Mouse (Mus musculus) liver, embryonic 11.5 days (tissue): ENCODE measurements at regions not wholly inside any gene's neighbourhood (a gene's known extent, or its start where the extent isn't known, plus 50 kb on each side); places are given as distances from the start of the nearest gene placed in this dataset.

ENCODE experiments used
- ATAC-seq: fragments of 200-750 bp; cut with Nextera tagmentation; replicated peaks from 2 replicates; pipeline ENCODE4 v1.8.0; 2017; ENCODE audit warnings: moderate number of reproducible peaks, mild to moderate bottlenecking, moderate TSS enrichment, moderate library complexity; ENCODE audit not compliant: low FRiP score
- DNase-seq: peaks from one replicate; pipeline ENCODE4 v3.0.0-alpha.2; 2017; ENCODE audit warnings: low spot score
- H3K27ac ChIP-seq: fragments of 300-500 bp; sonication (generic); 2 replicates; pipeline ENCODE4 v1.5.1; 2014; ENCODE audit warnings: mild to moderate bottlenecking, low read depth, low read length, control low read depth
- H3K27me3 ChIP-seq: fragments of 300-500 bp; sonication (generic); replicated peaks from 2 replicates; pipeline ENCODE4 v1.6.1; 2014; ENCODE audit warnings: low read length, mixed read lengths; ENCODE audit not compliant: control insufficient read depth, insufficient read depth
- H3K36me3 ChIP-seq: fragments of 300-500 bp; sonication (generic); 2 replicates; pipeline ENCODE4 v1.6.1; 2014; ENCODE audit warnings: mild to moderate bottlenecking, low read length, moderate library complexity, mixed read lengths; ENCODE audit not compliant: control insufficient read depth, insufficient read depth
- H3K4me1 ChIP-seq: fragments of 300-500 bp; sonication (generic); replicated peaks from 2 replicates; pipeline ENCODE4 v1.6.1; 2014; ENCODE audit warnings: low read length, mixed read lengths; ENCODE audit not compliant: control insufficient read depth, insufficient read depth
- H3K4me2 ChIP-seq: fragments of 300-500 bp; sonication (generic); 2 replicates; pipeline ENCODE4 v1.6.1; 2014; ENCODE audit warnings: mild to moderate bottlenecking, control low read depth, moderate library complexity
- H3K4me3 ChIP-seq: fragments of 300-500 bp; sonication (generic); 2 replicates; pipeline ENCODE4 v1.5.1; 2014; ENCODE audit warnings: low read depth, low read length, control low read depth
- H3K9ac ChIP-seq: fragments of 300-500 bp; sonication (generic); 2 replicates; pipeline ENCODE4 v1.6.1; 2014; ENCODE audit warnings: low read depth, low read length, control low read depth
- H3K9me3 ChIP-seq: fragments of 300-500 bp; sonication (generic); 2 replicates; pipeline ENCODE4 v1.6.1; 2016; ENCODE audit warnings: low read length, inconsistent platforms, mixed read lengths; ENCODE audit not compliant: control insufficient read depth
- WGBS: fragments of 180-500 bp; shearing (Covaris S2); extraction: QIAGEN DNeasy Blood & Tissue Kit; methylation state at CpG from one replicate; pipeline ENCODE4 v1.1.7; 2014; 5-methylcytosine and 5-hydroxymethylcytosine counted together

GRCm38 (mm10) chr4:127843421-127843820 is 127.3 kb downstream of the CK137956 start:
- Histone ChIP-seq H3K9me3 (no peaks in the 10 kb centered on the region), H3K36me3 (no peaks in the 10 kb centered on the region), H3K9ac (no peak overlapping the region), H3K27me3 (no peaks in the 10 kb centered on the region), H3K27ac (no peak overlapping the region), H3K4me2 (no peak overlapping the region), H3K4me1 (no peaks in the 10 kb centered on the region), H3K4me3 (no peak overlapping the region)
- ATAC-seq = no peak
- DNase-seq = no peak
- WGBS = 75% methylated on average over 7 of the region's 7 CpGs

GRCm38 (mm10) chr4:127833668-127834067 is 137.1 kb downstream of the CK137956 start:
- no peaks in the 10 kb centered on the region for H3K4me1 ChIP-seq
- H3K36me3 ChIP-seq = no peaks in the 10 kb centered on the region
- no peak overlapping the region for H3K4me3 ChIP-seq
- 77% methylated on average over 6 of the region's 6 CpGs for WGBS
- no peak for ATAC-seq
- DNase-seq = no peak
- no peaks in the 10 kb centered on the region for H3K27me3 ChIP-seq
- no peaks in the 10 kb centered on the region for H3K9me3 ChIP-seq
- no peak overlapping the region for H3K27ac ChIP-seq
- no peak overlapping the region for H3K4me2 ChIP-seq
- no peak overlapping the region for H3K9ac ChIP-seq

GRCm38 (mm10) chr4:127826988-127827387 is 143.8 kb downstream of the CK137956 start:
- no peak overlapping the region for H3K9ac ChIP-seq
- no peak overlapping the region for H3K4me3 ChIP-seq
- H3K9me3 ChIP-seq = no peaks in the 10 kb centered on the region
- ATAC-seq = no peak
- no peak overlapping the region for H3K4me2 ChIP-seq
- H3K27me3 ChIP-seq = no peaks in the 10 kb centered on the region
- no peak for DNase-seq
- H3K27ac ChIP-seq = no peak overlapping the region
- no peaks in the 10 kb centered on the region for H3K4me1 ChIP-seq
- H3K36me3 ChIP-seq = no peaks in the 10 kb centered on the region
- WGBS = 84% methylated on average over 8 of the region's 8 CpGs

- Histone ChIP-seq H3K36me3 (no peaks in the 10 kb centered on the region), H3K4me1 (no peaks in the 10 kb centered on the region), H3K4me2 (no peak overlapping the region), H3K27me3 (no peaks in the 10 kb centered on the region), H3K9ac (no peak overlapping the region), H3K9me3 (no peaks in the 10 kb centered on the region), H3K4me3 (no peak overlapping the region), H3K27ac (no peak overlapping the region)
- ATAC-seq (no peak), DNase-seq (no peak)
- WGBS = 78% methylated on average over 8 of the region's 8 CpGs
Measured at GRCm38 (mm10) chr4:127819501-127819900, 151.2 kb downstream of the CK137956 start.

- H3K4me2 ChIP-seq = no peak overlapping the region
Measured at GRCm38 (mm10) chr4:127819009-127819408, 151.7 kb downstream of the CK137956 start.

GRCm38 (mm10) chr4:127814631-127815030 is 156.1 kb downstream of the CK137956 start:
- Histone ChIP-seq H3K27me3 (no peaks in the 10 kb centered on the region), H3K9ac (no peak overlapping the region), H3K36me3 (no peaks in the 10 kb centered on the region), H3K4me3 (no peak overlapping the region), H3K9me3 (no peaks in the 10 kb centered on the region; the same call in 1 of the 2 replicates), H3K27ac (no peak overlapping the region), H3K4me1 (no peaks in the 10 kb centered on the region), H3K4me2 (no peak overlapping the region)
- WGBS = 89% methylated on average over 6 of the region's 6 CpGs
- DNase-seq (no peak), ATAC-seq (no peak)

More at GRCm38 (mm10) chr4:127819009-127819408, 151.7 kb downstream of the CK137956 start:
- Histone ChIP-seq H3K9ac (no peak overlapping the region), H3K27me3 (no peaks in the 10 kb centered on the region), H3K27ac (no peak overlapping the region), H3K4me1 (no peaks in the 10 kb centered on the region), H3K36me3 (no peaks in the 10 kb centered on the region), H3K4me3 (no peak overlapping the region), H3K9me3 (no peaks in the 10 kb centered on the region)
- ATAC-seq (no peak), DNase-seq (no peak)
- 78% methylated on average over 5 of the region's 5 CpGs for WGBS

- 76% methylated on average over 3 of the region's 3 CpGs for WGBS
- Histone ChIP-seq H3K4me2 (no peak overlapping the region), H3K9me3 (no peaks in the 10 kb centered on the region; the same call in 1 of the 2 replicates), H3K27ac (no peak overlapping the region), H3K4me1 (no peaks in the 10 kb centered on the region), H3K36me3 (no peaks in the 10 kb centered on the region), H3K27me3 (no peaks in the 10 kb centered on the region), H3K4me3 (no peak overlapping the region), H3K9ac (no peak overlapping the region)
- DNase-seq = no peak
- no peak for ATAC-seq
Measured at GRCm38 (mm10) chr4:127812047-127812545, 158.7 kb downstream of the CK137956 start.

- DNase-seq = no peak
- 77% methylated on average over 7 of the region's 7 CpGs for WGBS
- Histone ChIP-seq H3K4me1 (no peaks in the 10 kb centered on the region), H3K9ac (no peak overlapping the region), H3K27me3 (no peaks in the 10 kb centered on the region), H3K9me3 (no peaks in the 10 kb centered on the region; the same call in 1 of the 2 replicates), H3K27ac (no peak overlapping the region), H3K4me3 (no peak overlapping the region), H3K4me2 (no peak overlapping the region), H3K36me3 (no peaks in the 10 kb centered on the region)
- ATAC-seq = no peak
Measured at GRCm38 (mm10) chr4:127810899-127811510, 159.7 kb downstream of the CK137956 start.

- H3K9me3 ChIP-seq = no peaks in the 10 kb centered on the region; the same call in 1 of the 2 replicates
- no peaks in the 10 kb centered on the region for H3K4me1 ChIP-seq
- H3K36me3 ChIP-seq = no peaks in the 10 kb centered on the region
- ATAC-seq (no peak), DNase-seq (no peak)
- no peaks in the 10 kb centered on the region for H3K27me3 ChIP-seq
- WGBS = 64% methylated on average over 6 of the region's 6 CpGs
- no peak overlapping the region for H3K9ac ChIP-seq
- no peak overlapping the region for H3K4me3 ChIP-seq
- H3K27ac ChIP-seq = no peak overlapping the region
- H3K4me2 ChIP-seq = no peak overlapping the region
Measured at GRCm38 (mm10) chr4:127809006-127809405, 161.7 kb downstream of the CK137956 start.
